Mouse (Mus musculus): ENCODE results near the gene Gfod2. TPM values are rescaled to one million over a fixed set of nuclear protein-coding genes. Genes with fewer than 3 reads are reported as not detected.

Gfod2 gene
- total RNA-seq, 1 experiment from 2014 or later: not detected

DNA sequence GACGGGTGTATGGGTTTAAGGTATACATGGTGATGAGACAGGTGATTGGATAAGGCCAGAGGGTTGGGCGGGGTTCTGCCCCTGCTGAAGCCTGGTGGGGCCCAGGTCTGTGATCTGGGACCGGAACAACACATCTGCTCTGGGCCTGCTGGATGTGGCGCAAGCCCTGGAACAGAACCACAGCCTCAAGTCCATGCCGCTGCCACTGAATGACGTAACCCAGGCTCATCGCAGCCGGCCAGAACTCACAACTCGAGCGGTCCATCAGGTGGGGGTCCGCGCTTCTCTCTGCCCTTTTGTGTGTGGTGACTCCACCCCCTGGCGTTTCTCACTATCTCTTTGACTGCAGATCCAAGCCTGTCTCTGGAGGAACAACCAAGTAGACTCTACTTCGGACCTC, 67.5 kb downstream of the Gfod2 start:
- ATAC-seq (replicated peaks; ENCODE audit: insufficient number of reproducible peaks, low FRiP score, low TSS enrichment, poor library complexity, severe bottlenecking): no peak

DNA sequence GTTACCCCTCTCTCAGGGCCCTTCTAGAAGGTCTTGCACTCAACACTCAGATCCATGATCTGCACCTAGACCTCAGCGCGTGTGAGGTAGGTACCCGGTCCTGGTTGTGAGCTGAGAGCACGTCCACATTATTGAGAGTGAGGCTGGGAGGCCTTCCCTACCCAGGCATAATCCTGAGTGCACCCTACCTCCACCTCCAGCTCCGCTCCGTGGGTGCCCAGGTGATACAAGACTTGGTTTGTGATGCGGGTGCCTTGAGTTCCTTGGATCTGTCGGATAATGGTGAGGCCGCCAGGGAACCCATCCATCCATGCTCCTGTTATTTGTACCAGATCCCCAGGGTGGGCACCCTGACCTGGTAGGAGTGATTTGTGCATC, 68.5 kb downstream of the Gfod2 start:
- no peak for ATAC-seq (replicated peaks; ENCODE audit: insufficient number of reproducible peaks, low FRiP score, low TSS enrichment, poor library complexity, severe bottlenecking)

DNA sequence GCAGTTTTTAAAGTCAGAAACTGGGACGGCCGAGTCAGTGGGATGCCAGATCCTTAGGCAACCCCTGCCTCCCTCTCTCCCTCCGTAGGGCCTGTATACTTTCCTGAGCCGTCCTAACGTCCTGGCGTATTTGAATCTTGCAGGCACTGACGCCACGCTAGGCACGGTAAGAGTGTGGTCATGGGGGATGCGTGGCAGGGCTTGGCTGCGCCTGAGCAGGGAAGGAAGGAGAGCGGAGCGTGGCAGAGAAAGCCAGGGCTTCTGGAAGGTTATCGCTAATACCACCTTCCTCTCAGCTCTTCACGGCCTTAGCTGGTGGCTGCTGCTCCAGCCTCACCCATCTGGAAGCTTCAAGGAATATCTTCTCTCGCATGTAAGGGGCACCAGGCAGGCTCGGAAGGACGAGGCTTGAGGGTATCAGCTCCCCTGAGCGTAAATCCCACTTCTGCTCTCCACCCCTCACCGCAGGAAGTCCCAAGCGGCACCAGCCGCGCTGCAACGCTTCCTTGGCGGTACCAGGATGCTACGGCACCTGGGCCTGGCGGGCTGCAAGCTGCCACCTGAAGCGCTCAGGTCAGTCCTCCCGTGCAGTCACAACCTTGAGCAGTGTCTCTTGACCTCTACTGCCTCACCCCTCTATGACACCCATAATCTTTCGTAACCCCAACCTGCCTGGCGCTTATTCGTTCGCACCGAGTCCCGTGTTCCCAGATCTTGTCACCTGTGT, 69.0 kb downstream of the Gfod2 start:
- no peak for ATAC-seq (replicated peaks; ENCODE audit: insufficient number of reproducible peaks, low FRiP score, low TSS enrichment, poor library complexity, severe bottlenecking)

- ATAC-seq (replicated peaks; ENCODE audit: insufficient number of reproducible peaks, low FRiP score, low TSS enrichment, poor library complexity, severe bottlenecking): no peak
Observed at GRCm38 (mm10) chr8:105688242-105688752, 70.2 kb downstream of the Gfod2 start.

DNA sequence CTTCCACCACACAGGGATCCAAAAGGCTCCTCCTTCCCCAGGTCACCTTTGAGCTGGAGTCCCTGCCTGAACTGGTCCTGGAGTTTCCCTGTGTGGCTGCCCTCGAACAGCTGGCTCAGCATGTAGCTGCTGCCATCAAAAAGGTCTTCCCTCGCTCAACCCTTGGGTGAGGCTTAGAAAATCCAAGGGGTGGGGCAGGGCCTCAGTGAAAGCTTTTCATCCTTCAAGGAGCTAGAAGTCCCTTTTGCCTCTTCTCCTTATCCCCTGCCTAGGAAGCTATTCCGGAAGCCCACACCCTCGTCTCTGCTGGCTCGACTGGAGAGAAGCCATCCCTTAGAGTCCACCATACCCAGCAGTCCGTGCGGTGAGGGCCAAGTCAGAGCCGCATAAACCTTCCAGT, 71.0 kb downstream of the Gfod2 start:
- ATAC-seq (replicated peaks; ENCODE audit: insufficient number of reproducible peaks, low FRiP score, low TSS enrichment, poor library complexity, severe bottlenecking): no peak

DNA sequence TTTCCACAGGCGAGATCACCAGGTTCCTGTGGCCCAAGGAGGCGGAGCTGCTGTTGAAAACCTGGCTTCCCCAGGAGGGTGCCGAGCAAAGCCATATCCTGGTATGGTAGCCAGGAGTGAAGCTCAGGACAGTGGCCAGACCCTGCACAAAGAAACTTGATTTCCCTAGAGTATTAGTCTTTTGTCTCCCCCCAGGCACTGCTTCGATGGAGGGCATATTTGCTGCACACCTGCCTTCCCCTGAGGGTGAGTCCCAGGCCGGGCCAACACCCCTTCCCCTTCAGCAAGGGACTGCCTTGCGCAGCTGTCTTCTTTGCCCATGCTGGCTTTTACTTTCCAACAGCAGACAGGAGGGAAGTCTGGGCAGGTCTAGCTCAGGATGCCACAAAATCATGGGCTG, 71.9 kb downstream of the Gfod2 start:
- no peak for ATAC-seq (replicated peaks; ENCODE audit: insufficient number of reproducible peaks, low FRiP score, low TSS enrichment, poor library complexity, severe bottlenecking)

DNA sequence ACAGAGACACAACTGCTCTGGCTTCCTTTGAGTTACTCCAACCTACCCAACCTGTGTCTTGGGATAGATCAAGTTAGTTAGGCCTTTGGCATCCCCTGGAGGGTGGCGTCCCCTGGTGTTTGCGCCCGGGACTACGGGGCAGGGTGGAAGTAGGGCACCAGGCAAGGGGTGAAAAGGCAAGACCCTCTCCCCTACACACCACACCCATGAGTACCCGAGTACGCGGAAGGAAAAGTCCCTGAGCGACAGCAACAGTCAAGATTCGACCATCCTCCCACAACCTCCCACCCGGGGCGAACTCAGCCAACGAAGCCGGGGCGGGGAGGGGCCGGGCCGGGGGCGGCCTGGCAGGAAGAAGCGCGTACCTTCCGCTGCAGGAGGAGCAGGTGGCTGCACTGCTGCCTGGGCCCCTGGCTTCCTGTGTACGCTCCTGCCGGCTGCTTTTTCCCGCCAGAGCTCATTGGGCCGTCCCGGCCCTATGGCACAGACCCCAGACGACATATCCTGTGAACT, 72.6 kb downstream of the Gfod2 start, which contains the start of gene Carmil2:
Gene Carmil2 (plus strand): TSS at position 479 of the 513 bp plus-strand sequence.
- ATAC-seq (replicated peaks; ENCODE audit: insufficient number of reproducible peaks, low FRiP score, low TSS enrichment, poor library complexity, severe bottlenecking): peak; percentile 67; the same call in 1 of the 2 replicates

DNA sequence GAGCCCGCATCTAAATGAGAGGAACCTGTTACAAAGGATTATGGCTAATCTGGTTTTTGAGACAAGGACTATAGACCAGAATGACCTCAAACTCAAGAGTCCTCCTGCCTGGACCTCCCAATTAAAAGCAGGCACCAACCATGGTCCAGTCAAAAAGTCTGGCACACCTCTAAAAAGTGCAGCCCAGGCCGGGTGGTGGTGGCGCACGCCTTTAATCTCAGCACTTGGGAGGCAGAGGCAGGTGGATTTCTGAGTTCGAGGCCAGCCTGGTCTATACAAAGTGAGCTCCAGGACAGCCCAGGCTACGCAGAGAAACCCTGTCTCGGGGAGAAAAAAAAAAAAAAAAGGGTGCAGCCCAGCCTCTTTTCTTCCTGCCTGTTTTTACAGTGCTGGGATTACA, 73.1 kb downstream of the Gfod2 start:
- no peak for ATAC-seq (replicated peaks; ENCODE audit: insufficient number of reproducible peaks, low FRiP score, low TSS enrichment, poor library complexity, severe bottlenecking)

DNA sequence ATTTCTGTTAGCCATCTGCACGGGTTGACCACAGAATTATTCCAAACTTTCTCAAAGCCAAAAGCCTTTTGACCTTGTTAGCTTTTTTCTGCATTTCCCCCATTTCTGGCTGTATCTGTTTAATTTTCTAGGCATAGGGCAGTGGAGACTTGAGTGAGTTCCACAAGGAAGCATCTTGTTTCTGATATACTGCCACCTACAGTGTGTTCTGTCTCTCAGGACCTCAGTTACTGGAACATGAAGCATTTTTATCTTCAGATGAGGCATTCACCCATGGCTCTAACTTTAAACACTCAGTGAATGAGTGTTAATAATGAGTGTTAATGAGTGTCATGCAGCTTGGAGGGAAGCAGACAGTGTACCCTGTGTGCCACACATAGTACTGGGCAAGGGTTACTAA, 80.6 kb downstream of the Gfod2 start:
- no peak for ATAC-seq (replicated peaks; ENCODE audit: insufficient number of reproducible peaks, low FRiP score, low TSS enrichment, poor library complexity, severe bottlenecking)

Other genes starting within 250 kb of the Gfod2 start
- gene Hsd11b2, start 239.9 kb downstream of the Gfod2 start, total RNA-seq (2017): not detected in 3 replicates
- gene Atp6v0d1, start 192.6 kb downstream of the Gfod2 start, total RNA-seq (2017): 62.8 to 77.2 TPM (median 68.8 TPM) in 3 replicates
- 0.64 to 6.4 TPM (median 1.2 TPM) in 3 replicates for gene Ripor1, start 153.4 kb downstream of the Gfod2 start, total RNA-seq (2017)
- 75.1 to 125 TPM (median 91.9 TPM) in 3 replicates for gene Ctcf, start 122.1 kb downstream of the Gfod2 start, total RNA-seq (2017)
- 3.6 to 4.9 TPM in 2 of 3 replicates, not detected in the other for gene Agrp, start 121.3 kb downstream of the Gfod2 start, total RNA-seq (2017)
- 1.7 to 3.9 TPM (median 2.4 TPM) in 3 replicates for gene Carmil2, start 72.4 kb downstream of the Gfod2 start, total RNA-seq (2017)
- 8.7 to 25.2 TPM (median 9.7 TPM) in 3 replicates for gene Acd, start 57.6 kb downstream of the Gfod2 start, total RNA-seq (2017)
- gene Pard6a, start 57.5 kb downstream of the Gfod2 start, total RNA-seq (2017): 21.3 to 28.7 TPM (median 21.4 TPM) in 3 replicates
- not detected in 3 replicates for gene 4933405L10Rik, start 51.0 kb downstream of the Gfod2 start, total RNA-seq (2017)
- 0.43 to 1.6 TPM in 2 of 3 replicates, not detected in the other for gene Enkd1, start 50.5 kb downstream of the Gfod2 start, total RNA-seq (2017)
- gene Ranbp10, start 68.7 kb upstream of the Gfod2 start, total RNA-seq (2017): 11.8 to 19.7 TPM (median 13.0 TPM) in 3 replicates
- 0.19 TPM in 1 of 3 replicates, not detected in the others for gene Tsnaxip1, start 69.1 kb upstream of the Gfod2 start, total RNA-seq (2017)
- gene Cenpt, start 94.6 kb upstream of the Gfod2 start, total RNA-seq (2017): 3.6 to 7.3 TPM (median 5.4 TPM) in 3 replicates
- gene Thap11, start 96.5 kb upstream of the Gfod2 start, total RNA-seq (2017): 12.3 to 21.2 TPM (median 20.9 TPM) in 3 replicates
- gene Nutf2, start 101.9 kb upstream of the Gfod2 start, total RNA-seq (2017): 20.2 to 38.8 TPM (median 28.6 TPM) in 3 replicates
- gene Edc4, start 122.2 kb upstream of the Gfod2 start, total RNA-seq (2017): 29.2 to 48.9 TPM (median 46.8 TPM) in 3 replicates
- 3.6 TPM in 1 of 3 replicates, not detected in the others for gene Nrn1l, start 134.9 kb upstream of the Gfod2 start, total RNA-seq (2017)
- 11.4 to 15.3 TPM (median 11.6 TPM) in 3 replicates for gene Pskh1, start 141.8 kb upstream of the Gfod2 start, total RNA-seq (2017)
- not detected in 3 replicates for gene Ctrl, start 175.2 kb upstream of the Gfod2 start, total RNA-seq (2017)
- 98.5 to 154 TPM (median 99.0 TPM) in 3 replicates for gene Psmb10, start 179.8 kb upstream of the Gfod2 start, total RNA-seq (2017)
- gene Lcat, start 184.7 kb upstream of the Gfod2 start, total RNA-seq (2017): not detected in 3 replicates
- 2.7 to 13.5 TPM (median 8.1 TPM) in 3 replicates for gene Slc12a4, start 207.4 kb upstream of the Gfod2 start, total RNA-seq (2017)
- gene Dpep3, start 220.8 kb upstream of the Gfod2 start, total RNA-seq (2017): 0.96 to 1.7 TPM (median 0.97 TPM) in 3 replicates
- gene Dus2, start 232.7 kb upstream of the Gfod2 start, total RNA-seq (2017): 4.4 to 16.1 TPM (median 14.3 TPM) in 3 replicates
- 1.2 to 2.1 TPM (median 1.3 TPM) in 3 replicates for gene Dpep2nb, start 247.3 kb upstream of the Gfod2 start, total RNA-seq (2017)

All from monocyte, adult 5-6 weeks (primary cell).